Mouse (Mus musculus): Measurements from ENCODE around the gene Serpina3f. TPM values are rescaled to one million over a fixed set of nuclear protein-coding genes. Genes with fewer than 3 reads are reported as not detected.

Gene Serpina3f
- total RNA-seq, 1 experiment from 2014 or later, result 0.86 TPM

- ATAC-seq (replicated peaks; ENCODE audit: insufficient number of reproducible peaks, low FRiP score, low TSS enrichment, poor library complexity, severe bottlenecking), result no peak
Observed at GRCm38 (mm10) chr12:104245092-104245491, 30.7 kb downstream of the Serpina3f start.

DNA sequence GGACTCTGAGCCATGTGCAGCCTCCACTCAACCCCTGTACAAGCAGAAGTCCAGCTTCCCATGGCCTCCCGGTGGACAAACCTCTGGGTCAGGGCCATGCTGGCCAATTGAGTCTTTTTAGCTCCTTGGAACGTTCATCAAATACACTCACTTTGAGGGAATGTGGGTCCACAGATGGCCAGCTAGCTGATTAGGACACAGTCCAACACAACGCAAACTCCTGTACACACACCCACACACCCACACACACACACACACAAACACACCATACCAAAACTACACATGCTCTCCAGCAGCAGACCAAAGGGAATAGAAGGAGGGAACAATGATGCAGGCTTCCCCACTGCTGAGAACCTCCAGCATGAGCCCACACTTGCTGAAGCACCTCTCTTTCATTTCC lies 31.3 kb downstream of the Serpina3f start:
- ATAC-seq (replicated peaks; ENCODE audit: insufficient number of reproducible peaks, low FRiP score, low TSS enrichment, poor library complexity, severe bottlenecking), result no peak

- no peak for ATAC-seq (replicated peaks; ENCODE audit: insufficient number of reproducible peaks, low FRiP score, low TSS enrichment, poor library complexity, severe bottlenecking)
Observed at GRCm38 (mm10) chr12:104247553-104248002, 33.2 kb downstream of the Serpina3f start.

DNA sequence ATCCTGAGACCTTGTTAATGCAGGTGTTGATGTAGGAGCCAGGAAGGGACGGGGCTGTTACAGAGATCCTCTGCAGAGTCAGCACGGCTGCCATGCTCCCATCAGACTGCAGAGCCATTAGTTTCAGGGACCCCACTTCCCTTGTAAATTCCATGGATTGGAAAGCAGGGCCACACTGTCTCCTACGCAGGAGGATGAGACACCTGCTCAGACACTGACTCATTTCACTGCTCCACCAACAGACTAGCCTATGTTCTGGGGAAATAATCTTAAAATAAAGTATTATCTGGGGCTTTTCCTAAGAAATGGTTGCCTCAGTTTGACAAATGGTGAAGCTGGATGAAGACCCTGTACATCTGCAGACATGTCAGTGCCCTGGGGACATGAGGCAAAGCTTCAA lies 33.9 kb downstream of the Serpina3f start:
- no peak for ATAC-seq (replicated peaks; ENCODE audit: insufficient number of reproducible peaks, low FRiP score, low TSS enrichment, poor library complexity, severe bottlenecking)

- no peak for ATAC-seq (replicated peaks; ENCODE audit: insufficient number of reproducible peaks, low FRiP score, low TSS enrichment, poor library complexity, severe bottlenecking)
Observed at GRCm38 (mm10) chr12:104261041-104261440, 46.7 kb downstream of the Serpina3f start.

- no peak for ATAC-seq (replicated peaks; ENCODE audit: insufficient number of reproducible peaks, low FRiP score, low TSS enrichment, poor library complexity, severe bottlenecking)
Observed at GRCm38 (mm10) chr12:104262863-104263262, 48.5 kb downstream of the Serpina3f start, which contains the start of gene Serpina3i. TSS of gene Serpina3i (plus strand) at chr12:104263122.

DNA sequence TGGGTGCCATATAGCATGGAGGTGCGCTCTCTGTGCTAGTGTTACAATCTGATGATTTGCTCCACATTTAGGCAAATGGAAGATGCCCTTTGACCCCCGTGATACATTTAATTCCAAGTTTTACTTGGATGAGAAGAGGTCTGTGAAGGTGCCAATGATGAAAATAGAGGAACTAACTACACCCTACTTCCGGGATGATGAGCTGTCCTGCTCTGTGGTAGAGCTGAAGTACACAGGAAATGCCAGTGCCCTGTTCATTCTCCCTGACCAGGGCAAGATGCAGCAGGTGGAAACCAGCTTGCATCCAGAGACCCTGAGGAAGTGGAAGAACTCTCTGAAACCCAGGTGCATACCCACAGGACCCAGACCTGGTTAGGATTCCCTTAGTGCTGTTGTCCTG lies 52.0 kb downstream of the Serpina3f start:
- ATAC-seq (replicated peaks; ENCODE audit: insufficient number of reproducible peaks, low FRiP score, low TSS enrichment, poor library complexity, severe bottlenecking), result no peak

Other genes starting within 250 kb of the Serpina3f start
- gene Serpina11, start 224.6 kb upstream of the Serpina3f start, total RNA-seq (2017), result 0.48 to 1.6 TPM in 2 of 3 replicates, not detected in the other
- not detected in 3 replicates for gene Serpina9, start 200.8 kb upstream of the Serpina3f start, total RNA-seq (2017)
- not detected in 3 replicates for gene Serpina12, start 170.1 kb upstream of the Serpina3f start, total RNA-seq (2017)
- not detected in 3 replicates for gene Serpina5, start 113.4 kb upstream of the Serpina3f start, total RNA-seq (2017)
- gene Serpina3a, start 101.8 kb upstream of the Serpina3f start, total RNA-seq (2017), result not detected in 3 replicates
- gene Serpina3b, start 86.5 kb upstream of the Serpina3f start, total RNA-seq (2017), result 0.19 TPM in 1 of 3 replicates, not detected in the others
- not detected in 3 replicates for gene Serpina3c, start 60.7 kb upstream of the Serpina3f start, total RNA-seq (2017)
- 37.7 to 97.9 TPM (median 42.7 TPM) in 3 replicates for gene Serpina3g, start 21.7 kb downstream of the Serpina3f start, total RNA-seq (2017)
- 0.49 TPM in 1 of 3 replicates, not detected in the others for gene Serpina3i, start 48.6 kb downstream of the Serpina3f start, total RNA-seq (2017)
- not detected in 3 replicates for gene Serpina3j, start 100.0 kb downstream of the Serpina3f start, total RNA-seq (2017)
- gene Serpina3k, start 123.9 kb downstream of the Serpina3f start, total RNA-seq (2017), result not detected in 3 replicates
- gene Serpina3m, start 123.9 kb downstream of the Serpina3f start, total RNA-seq (2017), result not detected in 3 replicates
- gene Serpina3n, start 192.2 kb downstream of the Serpina3f start, total RNA-seq (2017), result not detected in 3 replicates

Data from monocyte, adult 5-6 weeks (primary cell).